Mouse (Mus musculus): Measurements from ENCODE around the gene Cst7. TPM values are rescaled to one million over a fixed set of nuclear protein-coding genes. Genes with fewer than 3 reads are reported as not detected.
"Not testable (repeated sequence)": the region's sequence is repeated elsewhere in the genome, so short reads cannot be mapped to it uniquely, and the experiment has no call there.

Cst7 gene
- polyA plus RNA-seq (2012; rRNA removed) = 7.8 and 11.1 TPM in 2 replicates

- TF ChIP-seq CTCF (IDR thresholded peaks at IDR 0.05; ENCODE audit: borderline replicate concordance, control insufficient read depth, extremely low read depth, insufficient read depth, low read length, poor library complexity) (no peak), POLR2A (IDR thresholded peaks at IDR 0.05; ENCODE audit: control insufficient read depth, extremely low read depth, insufficient read depth, low read length, poor library complexity) (no peak)
- Histone ChIP-seq H3K36me3 (ENCODE audit: control insufficient read depth, insufficient read depth, low read length) (no peaks in the 10 kb centered on the region), H3K27ac (ENCODE audit: control insufficient read depth, insufficient read depth, low read length) (peak within 1 kb of the TSS; percentile 36; the same call in 1 of the 2 replicates), H3K4me1 (replicated peaks; ENCODE audit: control insufficient read depth, insufficient read depth, low read length) (peaks cover 17% of the 10 kb centered on the region), H3K4me3 (ENCODE audit: control insufficient read depth, insufficient read depth, low read length) (no peak within 1 kb of the TSS), H3K27me3 (ENCODE audit: control insufficient read depth, insufficient read depth, low read length) (no peaks in the 10 kb centered on the region)
- peak; percentile 52 for DNase-seq
- 11% methylated on average over 11 of the region's 11 CpGs for WGBS
Observed at GRCm38 (mm10) chr2:150569847-150570590, at the start of gene Cst7. TSS of gene Cst7 (plus strand) at chr2:150570415.

GRCm38 (mm10) chr2:150525703-150526207 lies 44.5 kb upstream of the Cst7 start:
- 10% methylated on average over 42 of the region's 42 CpGs for WGBS
- no peak for TF ChIP-seq POLR2A (IDR thresholded peaks at IDR 0.05; ENCODE audit: control insufficient read depth, extremely low read depth, insufficient read depth, low read length, poor library complexity)
- TF ChIP-seq CTCF (IDR thresholded peaks at IDR 0.05; ENCODE audit: borderline replicate concordance, control insufficient read depth, extremely low read depth, insufficient read depth, low read length, poor library complexity) = no peak

GRCm38 (mm10) chr2:150549576-150549975 lies 20.6 kb upstream of the Cst7 start:
- not testable (repeated sequence) for H3K27me3 ChIP-seq (ENCODE audit: control insufficient read depth, insufficient read depth, low read length); DNase-seq; H3K4me1 ChIP-seq (replicated peaks; ENCODE audit: control insufficient read depth, insufficient read depth, low read length); H3K4me3 ChIP-seq (ENCODE audit: control insufficient read depth, insufficient read depth, low read length); H3K36me3 ChIP-seq (ENCODE audit: control insufficient read depth, insufficient read depth, low read length); H3K27ac ChIP-seq (ENCODE audit: control insufficient read depth, insufficient read depth, low read length)
- WGBS = 67% methylated on average over 10 of the region's 10 CpGs

More at GRCm38 (mm10) chr2:150525703-150526207, 44.5 kb upstream of the Cst7 start:
- no peaks in the 10 kb centered on the region for H3K4me1 ChIP-seq (replicated peaks; ENCODE audit: control insufficient read depth, insufficient read depth, low read length)
- H3K27me3 ChIP-seq (ENCODE audit: control insufficient read depth, insufficient read depth, low read length) = no peaks in the 10 kb centered on the region
- H3K4me3 ChIP-seq (ENCODE audit: control insufficient read depth, insufficient read depth, low read length) = no peak overlapping the region
- H3K27ac ChIP-seq (ENCODE audit: control insufficient read depth, insufficient read depth, low read length) = no peak overlapping the region
- no peaks in the 10 kb centered on the region for H3K36me3 ChIP-seq (ENCODE audit: control insufficient read depth, insufficient read depth, low read length)
- DNase-seq = no peak

- Histone ChIP-seq H3K36me3 (ENCODE audit: control insufficient read depth, insufficient read depth, low read length) (no peaks in the 10 kb centered on the region), H3K27me3 (ENCODE audit: control insufficient read depth, insufficient read depth, low read length) (no peaks in the 10 kb centered on the region), H3K4me3 (ENCODE audit: control insufficient read depth, insufficient read depth, low read length) (no peak overlapping the region), H3K4me1 (replicated peaks; ENCODE audit: control insufficient read depth, insufficient read depth, low read length) (no peaks in the 10 kb centered on the region), H3K27ac (ENCODE audit: control insufficient read depth, insufficient read depth, low read length) (no peak overlapping the region)
- no peak for TF ChIP-seq CTCF (IDR thresholded peaks at IDR 0.05; ENCODE audit: borderline replicate concordance, control insufficient read depth, extremely low read depth, insufficient read depth, low read length, poor library complexity)
- no peak for TF ChIP-seq POLR2A (IDR thresholded peaks at IDR 0.05; ENCODE audit: control insufficient read depth, extremely low read depth, insufficient read depth, low read length, poor library complexity)
- DNase-seq = peak; percentile 61
- WGBS = 39% methylated on average over 3 of the region's 3 CpGs
Observed at GRCm38 (mm10) chr2:150558568-150558967, 11.6 kb upstream of the Cst7 start.

- no peak for TF ChIP-seq POLR2A (IDR thresholded peaks at IDR 0.05; ENCODE audit: control insufficient read depth, extremely low read depth, insufficient read depth, low read length, poor library complexity)
- no peak for TF ChIP-seq CTCF (IDR thresholded peaks at IDR 0.05; ENCODE audit: borderline replicate concordance, control insufficient read depth, extremely low read depth, insufficient read depth, low read length, poor library complexity)
- Histone ChIP-seq H3K27me3 (ENCODE audit: control insufficient read depth, insufficient read depth, low read length) (no peaks in the 10 kb centered on the region), H3K4me3 (ENCODE audit: control insufficient read depth, insufficient read depth, low read length) (no peak overlapping the region), H3K27ac (ENCODE audit: control insufficient read depth, insufficient read depth, low read length) (no peak overlapping the region), H3K4me1 (replicated peaks; ENCODE audit: control insufficient read depth, insufficient read depth, low read length) (peaks cover 17% of the 10 kb centered on the region), H3K36me3 (ENCODE audit: control insufficient read depth, insufficient read depth, low read length) (no peaks in the 10 kb centered on the region)
- 10% methylated on average over 2 of the region's 2 CpGs for WGBS
- DNase-seq = no peak
Observed at GRCm38 (mm10) chr2:150567051-150567450, 3.2 kb upstream of the Cst7 start.

- H3K36me3 ChIP-seq (ENCODE audit: control insufficient read depth, insufficient read depth, low read length) = no peaks in the 10 kb centered on the region
- no peak for DNase-seq
- 86% methylated on average over 2 of the region's 2 CpGs for WGBS
- H3K4me1 ChIP-seq (replicated peaks; ENCODE audit: control insufficient read depth, insufficient read depth, low read length) = peaks cover 17% of the 10 kb centered on the region
- TF ChIP-seq POLR2A (IDR thresholded peaks at IDR 0.05; ENCODE audit: control insufficient read depth, extremely low read depth, insufficient read depth, low read length, poor library complexity) (no peak), CTCF (IDR thresholded peaks at IDR 0.05; ENCODE audit: borderline replicate concordance, control insufficient read depth, extremely low read depth, insufficient read depth, low read length, poor library complexity) (no peak)
- no peaks in the 10 kb centered on the region for H3K27me3 ChIP-seq (ENCODE audit: control insufficient read depth, insufficient read depth, low read length)
- H3K4me3 ChIP-seq (ENCODE audit: control insufficient read depth, insufficient read depth, low read length) = no peak overlapping the region
- H3K27ac ChIP-seq (ENCODE audit: control insufficient read depth, insufficient read depth, low read length) = no peak overlapping the region
Observed at GRCm38 (mm10) chr2:150570761-150571160, 546 bp downstream of the Cst7 start.
